Mouse (Mus musculus): Measurements from ENCODE around the gene Tbcd. TPM values are rescaled to one million over a fixed set of nuclear protein-coding genes. Genes with fewer than 3 reads are reported as not detected.

Gene Tbcd
- total and polyA plus RNA-seq, 3 experiments: 5.8 to 47.6 (median 40.0) TPM

DNA sequence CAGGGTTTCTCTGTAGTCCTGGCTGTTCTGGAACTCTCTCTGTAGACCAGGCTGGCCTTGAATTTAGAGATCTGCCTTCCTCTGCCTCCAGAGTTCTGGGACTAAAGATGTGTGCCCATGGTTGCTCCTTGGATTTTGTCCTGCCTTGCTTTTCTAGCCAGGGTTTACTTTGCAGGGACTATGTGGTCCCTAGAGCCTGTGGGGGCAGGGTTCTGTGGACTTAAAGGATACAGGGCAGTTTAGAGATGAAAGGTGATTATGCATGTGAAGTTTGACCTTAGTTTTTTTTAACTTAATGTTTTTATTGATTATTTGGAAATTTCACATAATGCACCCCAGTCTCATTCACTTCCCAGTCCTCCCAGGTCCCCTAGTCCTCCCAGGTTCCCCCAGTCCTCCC lies 38.9 kb downstream of the Tbcd start:
- no peaks in the 10 kb centered on the region for H3K27me3 ChIP-seq (ENCODE audit: insufficient read depth, low read length)
- TF ChIP-seq CTCF (IDR thresholded peaks at IDR 0.05; ENCODE audit: low read depth, low read length): no peak
- no peak for TF ChIP-seq GATA2 (IDR thresholded peaks at IDR 0.05; ENCODE audit: borderline replicate concordance, low read depth, low read length)
- TF ChIP-seq TAL1 (conservative IDR thresholded peaks at IDR 0.05; ENCODE audit: low read depth, low read length): no peak
- no peak for TF ChIP-seq GATA1 (IDR thresholded peaks at IDR 0.05; ENCODE audit: borderline replicate concordance, low read length)
- TF ChIP-seq POLR2AphosphoS5 (IDR thresholded peaks at IDR 0.05; ENCODE audit: insufficient replicate concordance, low read depth, low read length): no peak
- ATAC-seq (ENCODE audit: extremely low read depth, insufficient number of reproducible peaks, low FRiP score, poor library complexity, severe bottlenecking) (no peak), DNase-seq (ENCODE audit: low spot score) (no peak)
- no peaks in the 10 kb centered on the region for H3K9me3 ChIP-seq (replicated peaks)
- H3K4me1 ChIP-seq (ENCODE audit: insufficient read depth, low read depth, low read length): 0 out of 2 replicates have a peak, but pooled peaks cover 2% of the 10 kb centered on the region
- peaks cover 75% of the 10 kb centered on the region for H3K36me3 ChIP-seq (replicated peaks)
- H3K4me3 ChIP-seq (ENCODE audit: low read depth, low read length): no peak overlapping the region

DNA sequence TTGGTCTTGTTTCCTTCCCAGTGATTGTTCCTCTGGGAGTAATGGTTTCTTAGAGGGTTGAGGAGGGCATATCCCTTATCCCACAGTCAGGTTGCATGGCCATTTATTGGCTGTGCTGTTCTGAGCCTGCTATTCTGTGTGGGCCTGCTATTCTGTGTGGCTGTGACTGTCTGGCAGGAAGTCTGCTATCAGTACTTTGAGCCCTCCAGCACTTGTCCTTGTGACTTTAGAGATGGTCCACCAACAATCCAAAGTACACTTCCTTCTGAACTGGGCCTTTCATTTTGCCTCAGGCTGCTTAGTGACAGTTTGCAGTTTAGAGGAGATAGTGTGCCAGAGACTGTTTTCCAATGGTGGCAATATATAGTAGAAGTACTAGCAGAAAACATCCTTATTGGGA lies 48.8 kb downstream of the Tbcd start:
- TF ChIP-seq CTCF (IDR thresholded peaks at IDR 0.05; ENCODE audit: low read depth, low read length): no peak
- no peak for TF ChIP-seq TAL1 (conservative IDR thresholded peaks at IDR 0.05; ENCODE audit: low read depth, low read length)
- no peak for TF ChIP-seq GATA2 (IDR thresholded peaks at IDR 0.05; ENCODE audit: borderline replicate concordance, low read depth, low read length)
- no peak for TF ChIP-seq GATA1 (IDR thresholded peaks at IDR 0.05; ENCODE audit: borderline replicate concordance, low read length)
- no peak for TF ChIP-seq POLR2AphosphoS5 (IDR thresholded peaks at IDR 0.05; ENCODE audit: insufficient replicate concordance, low read depth, low read length)
- H3K9me3 ChIP-seq (replicated peaks): no peaks in the 10 kb centered on the region
- ATAC-seq (ENCODE audit: extremely low read depth, insufficient number of reproducible peaks, low FRiP score, poor library complexity, severe bottlenecking): no peak
- H3K4me1 ChIP-seq (ENCODE audit: insufficient read depth, low read depth, low read length): no peaks in the 10 kb centered on the region
- DNase-seq (ENCODE audit: low spot score): no peak
- no peak overlapping the region for H3K4me3 ChIP-seq (ENCODE audit: low read depth, low read length)
- peaks cover 91% of the 10 kb centered on the region for H3K36me3 ChIP-seq (replicated peaks)
- no peaks in the 10 kb centered on the region for H3K27me3 ChIP-seq (ENCODE audit: insufficient read depth, low read length)

DNA sequence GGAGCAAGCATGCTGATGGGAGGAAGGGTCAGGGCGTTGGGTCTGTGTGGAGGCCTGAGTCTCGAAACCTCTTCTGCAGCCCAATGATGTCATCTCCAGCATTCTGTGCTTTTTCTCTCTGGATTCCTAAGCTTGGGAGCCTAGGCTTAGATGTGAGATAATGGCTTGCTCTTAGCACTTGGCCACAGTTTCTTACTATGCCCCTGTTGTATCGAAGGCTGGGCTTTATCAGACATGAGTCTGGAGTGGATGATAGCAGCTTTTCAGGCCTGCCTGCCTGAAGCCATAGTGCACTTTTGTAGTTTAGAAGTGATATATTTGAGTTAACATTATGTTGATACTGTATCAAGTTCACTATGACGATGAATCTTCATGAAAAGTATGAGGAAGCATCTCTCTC lies 49.8 kb downstream of the Tbcd start:
- DNase-seq (ENCODE audit: low spot score): no peak
- H3K9me3 ChIP-seq (replicated peaks): no peaks in the 10 kb centered on the region
- no peak for ATAC-seq (ENCODE audit: extremely low read depth, insufficient number of reproducible peaks, low FRiP score, poor library complexity, severe bottlenecking)
- no peak overlapping the region for H3K4me3 ChIP-seq (ENCODE audit: low read depth, low read length)
- TF ChIP-seq TAL1 (conservative IDR thresholded peaks at IDR 0.05; ENCODE audit: low read depth, low read length): no peak
- TF ChIP-seq CTCF (IDR thresholded peaks at IDR 0.05; ENCODE audit: low read depth, low read length): no peak
- no peak for TF ChIP-seq POLR2AphosphoS5 (IDR thresholded peaks at IDR 0.05; ENCODE audit: insufficient replicate concordance, low read depth, low read length)
- TF ChIP-seq GATA2 (IDR thresholded peaks at IDR 0.05; ENCODE audit: borderline replicate concordance, low read depth, low read length): no peak
- no peak for TF ChIP-seq GATA1 (IDR thresholded peaks at IDR 0.05; ENCODE audit: borderline replicate concordance, low read length)
- peaks cover 91% of the 10 kb centered on the region for H3K36me3 ChIP-seq (replicated peaks)
- no peaks in the 10 kb centered on the region for H3K4me1 ChIP-seq (ENCODE audit: insufficient read depth, low read depth, low read length)
- H3K27me3 ChIP-seq (ENCODE audit: insufficient read depth, low read length): no peaks in the 10 kb centered on the region

DNA sequence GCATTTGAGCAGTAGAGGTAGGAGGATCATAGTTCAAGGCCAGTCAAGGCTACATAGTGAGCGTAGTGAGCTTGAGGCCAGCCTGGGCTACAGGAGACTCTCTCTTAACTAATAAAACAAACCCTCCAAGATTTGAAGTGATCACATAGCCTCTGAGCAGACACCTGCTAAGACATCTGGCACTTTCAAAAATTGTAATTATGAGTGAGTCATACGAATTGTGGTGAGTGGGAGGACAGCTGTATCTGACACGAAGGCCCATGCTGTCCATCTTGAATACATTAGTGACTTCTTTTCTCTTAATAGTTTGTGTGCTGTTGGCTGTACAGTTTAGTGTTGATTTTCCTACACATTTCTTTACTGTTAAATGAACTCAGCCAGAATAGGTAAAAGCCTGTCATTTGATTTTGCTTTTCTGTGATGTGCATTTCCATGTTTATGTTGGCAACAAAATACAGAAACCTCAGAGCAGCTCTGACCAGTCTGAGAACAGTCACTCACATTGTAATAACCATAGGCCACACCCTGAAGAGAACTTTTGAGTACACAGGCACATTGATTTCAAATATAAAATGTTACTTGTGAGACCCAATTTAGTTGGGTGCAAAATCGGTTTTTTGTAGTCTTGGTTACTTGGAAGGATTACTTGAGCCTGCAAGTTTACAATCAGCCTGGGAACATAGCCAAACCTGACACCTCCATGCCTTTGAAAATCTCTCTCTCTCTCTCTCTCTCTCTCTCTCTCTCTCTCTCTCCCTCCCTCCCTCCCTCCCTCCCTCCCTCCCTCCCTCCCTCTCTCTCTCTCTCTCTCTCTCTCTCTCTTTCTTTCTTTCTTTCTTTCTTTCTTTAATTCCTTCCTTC lies 50.5 kb downstream of the Tbcd start:
- H3K4me3 ChIP-seq (ENCODE audit: low read depth, low read length): no peak overlapping the region
- DNase-seq (ENCODE audit: low spot score) (no peak), ATAC-seq (ENCODE audit: extremely low read depth, insufficient number of reproducible peaks, low FRiP score, poor library complexity, severe bottlenecking) (no peak)
- H3K36me3 ChIP-seq (replicated peaks): peaks cover 87% of the 10 kb centered on the region
- TF ChIP-seq CTCF (IDR thresholded peaks at IDR 0.05; ENCODE audit: low read depth, low read length) (no peak), GATA2 (IDR thresholded peaks at IDR 0.05; ENCODE audit: borderline replicate concordance, low read depth, low read length) (no peak), POLR2AphosphoS5 (IDR thresholded peaks at IDR 0.05; ENCODE audit: insufficient replicate concordance, low read depth, low read length) (no peak), GATA1 (IDR thresholded peaks at IDR 0.05; ENCODE audit: borderline replicate concordance, low read length) (no peak), TAL1 (conservative IDR thresholded peaks at IDR 0.05; ENCODE audit: low read depth, low read length) (no peak)
- H3K9me3 ChIP-seq (replicated peaks): no peaks in the 10 kb centered on the region
- no peaks in the 10 kb centered on the region for H3K27me3 ChIP-seq (ENCODE audit: insufficient read depth, low read length)
- no peaks in the 10 kb centered on the region for H3K4me1 ChIP-seq (ENCODE audit: insufficient read depth, low read depth, low read length)

DNA sequence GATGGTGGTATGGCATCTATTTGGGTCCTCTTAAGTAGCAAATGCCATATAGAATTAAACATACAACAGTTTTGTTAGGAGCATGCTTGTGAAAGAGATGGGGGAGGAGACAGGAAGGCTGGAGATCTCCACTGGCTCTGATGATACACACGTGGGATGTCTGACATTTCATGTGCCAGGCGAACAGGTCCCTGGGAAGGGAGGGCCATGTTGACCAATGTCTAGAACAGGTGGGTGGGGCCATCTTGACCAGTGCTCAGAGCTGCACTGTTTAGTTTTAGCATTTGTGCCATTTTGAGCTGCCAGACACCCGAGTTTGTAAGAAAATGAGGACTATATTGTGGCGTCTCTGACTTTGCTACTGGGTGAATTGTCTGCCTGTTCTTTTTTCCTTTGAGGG lies 56.7 kb downstream of the Tbcd start:
- Histone ChIP-seq H3K4me3 (ENCODE audit: low read depth, low read length) (no peak overlapping the region), H3K4me1 (ENCODE audit: insufficient read depth, low read depth, low read length) (no peaks in the 10 kb centered on the region), H3K9me3 (replicated peaks) (no peaks in the 10 kb centered on the region), H3K36me3 (replicated peaks) (peaks cover 82% of the 10 kb centered on the region), H3K27me3 (ENCODE audit: insufficient read depth, low read length) (no peaks in the 10 kb centered on the region)
- DNase-seq (ENCODE audit: low spot score): no peak
- TF ChIP-seq GATA1 (IDR thresholded peaks at IDR 0.05; ENCODE audit: borderline replicate concordance, low read length): no peak
- TF ChIP-seq TAL1 (conservative IDR thresholded peaks at IDR 0.05; ENCODE audit: low read depth, low read length): no peak
- TF ChIP-seq POLR2AphosphoS5 (IDR thresholded peaks at IDR 0.05; ENCODE audit: insufficient replicate concordance, low read depth, low read length): no peak
- no peak for ATAC-seq (ENCODE audit: extremely low read depth, insufficient number of reproducible peaks, low FRiP score, poor library complexity, severe bottlenecking)

DNA sequence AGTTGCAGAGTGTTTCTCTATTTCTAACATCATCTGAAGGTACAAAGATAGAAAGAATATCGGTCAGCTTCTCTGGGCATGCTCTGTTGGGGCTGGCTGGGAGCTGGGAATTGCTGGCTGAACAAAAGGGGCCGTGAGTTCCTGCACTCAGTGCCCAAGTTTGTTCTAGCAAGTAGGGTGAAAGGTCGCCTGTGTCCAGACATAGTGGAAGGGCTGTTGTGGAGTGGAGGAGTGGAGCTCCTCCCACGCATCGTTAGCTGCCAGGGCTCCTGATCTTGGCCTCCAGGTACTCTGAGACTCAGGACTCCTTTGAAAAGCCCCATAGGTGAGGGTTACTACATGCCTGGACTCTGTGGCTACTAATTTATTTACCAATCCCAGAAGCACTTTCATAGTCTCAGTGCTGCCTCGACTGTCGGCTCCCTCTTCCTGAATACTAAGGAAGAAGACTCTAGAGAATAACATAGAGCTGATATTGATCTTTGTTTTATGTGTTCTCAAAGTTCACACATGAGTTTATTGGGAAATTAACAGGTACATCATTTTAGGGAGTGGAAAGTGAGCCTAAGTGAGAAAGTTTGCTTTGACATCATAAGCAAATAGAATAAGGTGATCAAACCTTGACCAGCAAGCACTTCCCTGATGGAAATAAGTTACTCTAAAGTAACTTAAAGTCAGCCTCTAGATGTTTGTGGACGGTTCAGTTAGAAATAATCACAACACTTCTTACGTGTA lies 58.9 kb downstream of the Tbcd start:
- TF ChIP-seq GATA1 (IDR thresholded peaks at IDR 0.05; ENCODE audit: borderline replicate concordance, low read length) (no peak), POLR2AphosphoS5 (IDR thresholded peaks at IDR 0.05; ENCODE audit: insufficient replicate concordance, low read depth, low read length) (no peak), CTCF (IDR thresholded peaks at IDR 0.05; ENCODE audit: low read depth, low read length) (no peak), GATA2 (IDR thresholded peaks at IDR 0.05; ENCODE audit: borderline replicate concordance, low read depth, low read length) (no peak), TAL1 (conservative IDR thresholded peaks at IDR 0.05; ENCODE audit: low read depth, low read length) (no peak)
- Histone ChIP-seq H3K9me3 (replicated peaks) (no peaks in the 10 kb centered on the region), H3K4me3 (ENCODE audit: low read depth, low read length) (no peak overlapping the region), H3K4me1 (ENCODE audit: insufficient read depth, low read depth, low read length) (no peaks in the 10 kb centered on the region), H3K36me3 (replicated peaks) (peaks cover 78% of the 10 kb centered on the region), H3K27me3 (ENCODE audit: insufficient read depth, low read length) (no peaks in the 10 kb centered on the region)
- ATAC-seq (ENCODE audit: extremely low read depth, insufficient number of reproducible peaks, low FRiP score, poor library complexity, severe bottlenecking) (no peak), DNase-seq (ENCODE audit: low spot score) (no peak)
